Mouse (Mus musculus) monocyte, adult 5-6 weeks (primary cell): ENCODE measurements around the gene Mrpl27. TPM values are rescaled to one million over a fixed set of nuclear protein-coding genes. Genes with fewer than 3 reads are reported as not detected.
A peak's percentile ranks its signal among the peaks of the same experiment; 100 is the strongest.
"Not testable (repeated sequence)": the region's sequence is repeated elsewhere in the genome, so short reads cannot be mapped to it uniquely, and the experiment has no call there.

Source experiments
- ATAC-seq: fragments of 153-309, 156-312 bp; replicated peaks from 2 replicates; pipeline ENCODE4 v1.8.0; 2017; ENCODE audit warnings: mild to moderate bottlenecking; ENCODE audit not compliant: low TSS enrichment, insufficient number of reproducible peaks, severe bottlenecking, poor library complexity, low FRiP score
- total RNA-seq: library from RNA; stranded (forward); fragments of 200-1000, 200-491, 200-594 nt; gene quantifications from 3 replicates; pipeline ENCODE4 v1.2.3, GENCODE M21; 2017

The Mrpl27 gene
- total RNA-seq, 1 experiment from 2014 or later: 13.2 TPM

GRCm38 (mm10) chr11:94652973-94653372, 594 bp upstream of the Mrpl27 start:
- no peak for ATAC-seq

- no peak for ATAC-seq
Measured at GRCm38 (mm10) chr11:94661344-94661743, 7.8 kb downstream of the Mrpl27 start.

GRCm38 (mm10) chr11:94665281-94665680, 11.7 kb downstream of the Mrpl27 start:
- ATAC-seq: no peak

- ATAC-seq: no peak
Measured at GRCm38 (mm10) chr11:94674984-94675383, 21.4 kb downstream of the Mrpl27 start.

- ATAC-seq: no peak
Measured at GRCm38 (mm10) chr11:94675446-94675845, 21.9 kb downstream of the Mrpl27 start.

GRCm38 (mm10) chr11:94676308-94676707, 22.7 kb downstream of the Mrpl27 start:
- no peak for ATAC-seq

- peak; percentile 81 for ATAC-seq
Measured at GRCm38 (mm10) chr11:94676754-94677606, 23.4 kb downstream of the Mrpl27 start, which contains the start of gene Xylt2. Xylt2 (minus strand) TSS chr11:94677515.

GRCm38 (mm10) chr11:94677607-94678145, 24.1 kb downstream of the Mrpl27 start:
- no peak for ATAC-seq

- no peak for ATAC-seq
Measured at GRCm38 (mm10) chr11:94680639-94681038, 27.1 kb downstream of the Mrpl27 start.

GRCm38 (mm10) chr11:94681640-94682039, 28.1 kb downstream of the Mrpl27 start:
- no peak for ATAC-seq

- no peak for ATAC-seq
Measured at GRCm38 (mm10) chr11:94682427-94682826, 28.9 kb downstream of the Mrpl27 start.

GRCm38 (mm10) chr11:94687178-94687577, 33.6 kb downstream of the Mrpl27 start:
- ATAC-seq: peak; percentile 71; the same call in 1 of the 2 replicates

- ATAC-seq: not testable (repeated sequence)
Measured at GRCm38 (mm10) chr11:94692502-94692901, 38.9 kb downstream of the Mrpl27 start.

- ATAC-seq: no peak
Measured at GRCm38 (mm10) chr11:94695508-94695907, 41.9 kb downstream of the Mrpl27 start.

GRCm38 (mm10) chr11:94697140-94697539, 43.6 kb downstream of the Mrpl27 start:
- ATAC-seq: no peak

GRCm38 (mm10) chr11:94697703-94698464, 44.3 kb downstream of the Mrpl27 start:
- no peak for ATAC-seq

- no peak for ATAC-seq
Measured at GRCm38 (mm10) chr11:94699399-94699798, 45.8 kb downstream of the Mrpl27 start.

GRCm38 (mm10) chr11:94701401-94702215, 48.0 kb downstream of the Mrpl27 start:
- no peak for ATAC-seq

- ATAC-seq: no peak
Measured at GRCm38 (mm10) chr11:94702216-94702610, 48.6 kb downstream of the Mrpl27 start.
